Mouse (Mus musculus) myocyte (in vitro differentiated cells): ENCODE measurements around the gene Dnaaf3. TPM values are rescaled to one million over a fixed set of nuclear protein-coding genes. Genes with fewer than 3 reads are reported as not detected.

Experiments used
- H3K27me3 ChIP-seq: one replicate; pipeline ENCODE4 v1.6.1; 2011; ENCODE audit not compliant: control insufficient read depth, insufficient read depth, insufficient read length
- H3K36me3 ChIP-seq: one replicate; pipeline ENCODE4 v1.6.1; 2011; ENCODE audit not compliant: control insufficient read depth, insufficient read depth
- H3K4me2 ChIP-seq: one replicate; pipeline ENCODE4 v1.6.1; 2011; ENCODE audit warnings: low read depth, control low read depth
- H3K4me3 ChIP-seq: one replicate; pipeline ENCODE4 v1.5.1; 2011; ENCODE audit warnings: mild to moderate bottlenecking, control low read depth, moderate library complexity
- H3K79me2 ChIP-seq: one replicate; pipeline ENCODE4 v1.6.1; 2011; ENCODE audit not compliant: control insufficient read depth, insufficient read depth
- H3ac ChIP-seq: one replicate; pipeline ENCODE4 v1.6.1; 2011; ENCODE audit not compliant: control insufficient read depth, insufficient read length
- CEBPB ChIP-seq: IDR thresholded peaks from 2 replicates; pipeline ENCODE4 v1.6.1; 2011; ENCODE audit warnings: mild to moderate bottlenecking, moderate library complexity; ENCODE audit not compliant: poor library complexity, insufficient read depth, severe bottlenecking
- E2F4 ChIP-seq: IDR thresholded peaks from one replicate; pipeline ENCODE4 v1.6.1; 2011; ENCODE audit warnings: mild to moderate bottlenecking, control low read depth, moderate library complexity; ENCODE audit not compliant: insufficient read depth
- MAX ChIP-seq: IDR thresholded peaks from one replicate; pipeline ENCODE4 v1.6.1; 2011; ENCODE audit warnings: low read depth, mild to moderate bottlenecking, control low read depth
- MYOD1 ChIP-seq, 3 experiments: IDR thresholded peaks; one replicate each; pipeline ENCODE4 v1.6.1; 2011; ENCODE audit warnings: control low read depth in 2 of 3, low read depth in 2 of 3, mild to moderate bottlenecking in 2 of 3, moderate library complexity in 1 of 3; ENCODE audit not compliant: insufficient read length in 2 of 3, control insufficient read depth in 1 of 3
- MYOG ChIP-seq, 3 experiments: IDR thresholded peaks; one replicate each; pipeline ENCODE4 v1.6.1; 2011; ENCODE audit warnings: control low read depth in 2 of 3, low read depth in 2 of 3, mild to moderate bottlenecking in 2 of 3; ENCODE audit not compliant: insufficient read length in 2 of 3, control insufficient read depth in 1 of 3, insufficient read depth in 1 of 3
- POLR2A ChIP-seq: IDR thresholded peaks from one replicate; pipeline ENCODE4 v1.6.1; 2011; ENCODE audit warnings: low read depth, mild to moderate bottlenecking, control low read depth, moderate library complexity; ENCODE audit not compliant: insufficient read length
- POLR2AphosphoS2 ChIP-seq: IDR thresholded peaks from one replicate; pipeline ENCODE4 v1.6.1; 2011; ENCODE audit warnings: low read depth, control low read depth; ENCODE audit not compliant: insufficient read length
- REST ChIP-seq: IDR thresholded peaks from one replicate; pipeline ENCODE4 v1.6.1; 2011; ENCODE audit warnings: mild to moderate bottlenecking, control low read depth, moderate library complexity; ENCODE audit not compliant: insufficient read depth, insufficient read length
- SRF ChIP-seq: IDR thresholded peaks from one replicate; pipeline ENCODE4 v1.6.1; 2011; ENCODE audit warnings: low read depth; ENCODE audit not compliant: control insufficient read depth, insufficient read length
- TCF12 ChIP-seq: IDR thresholded peaks from one replicate; pipeline ENCODE4 v1.6.1; 2011; ENCODE audit warnings: mild to moderate bottlenecking, control low read depth; ENCODE audit not compliant: poor library complexity, insufficient read depth, severe bottlenecking
- TCF3 ChIP-seq: IDR thresholded peaks from one replicate; pipeline ENCODE4 v1.6.1; 2011; ENCODE audit warnings: low read depth, control low read depth; ENCODE audit not compliant: insufficient read length
- USF1 ChIP-seq: IDR thresholded peaks from one replicate; pipeline ENCODE4 v1.6.1; 2011; ENCODE audit warnings: low read depth, mild to moderate bottlenecking, control low read depth, moderate library complexity
- polyA plus RNA-seq: library from polyadenylated mRNA; unstranded; fragments of >200 nt; fragmentation: generic; extraction: Trizol; gene quantifications from one replicate; pipeline ENCODE4 v1.2.1, GENCODE M21; 2012; ENCODE audit warnings: missing spikeins

Gene Dnaaf3
- polyA plus RNA-seq, 1 experiment: 2.2 TPM

- peak; percentile 58 for TF ChIP-seq POLR2A
- peak; percentile 48 to 94 (median 66) for TF ChIP-seq MYOG (IDR thresholded peaks at IDR 0.05; ENCODE audit: control insufficient read depth in 1 of 3, insufficient read depth in 1 of 3, insufficient read length in 2 of 3, low read depth in 2 of 3)
- TF ChIP-seq TCF3: no peak
- peak in 2 of 3 experiments; percentile 93 to 96 for TF ChIP-seq MYOD1 (IDR thresholded peaks at IDR 0.05; ENCODE audit: control insufficient read depth in 1 of 3, insufficient read length in 2 of 3, low read depth in 2 of 3)
- peak; percentile 55 for TF ChIP-seq POLR2AphosphoS2
- TF ChIP-seq TCF12: peak; percentile 55
- TF ChIP-seq USF1: no peak
- no peak for TF ChIP-seq E2F4
- peak; percentile 46 for TF ChIP-seq SRF
- no peak for TF ChIP-seq CEBPB
- no peak for TF ChIP-seq MAX
- no peak for TF ChIP-seq REST
- no peaks in the 10 kb centered on the region for H3K79me2 ChIP-seq
- H3K27me3 ChIP-seq: no peaks in the 10 kb centered on the region
- no peak overlapping the region for H3ac ChIP-seq
- H3K4me2 ChIP-seq: peak overlapping the region; percentile 79
- peak overlapping the region; percentile 36 for H3K4me3 ChIP-seq
- H3K36me3 ChIP-seq: peaks cover 3% of the 10 kb centered on the region
Observed at GRCm38 (mm10) chr7:4513829-4514712, 18.2 kb downstream of the Dnaaf3 start.

GRCm38 (mm10) chr7:4513236-4513635 is 19.0 kb downstream of the Dnaaf3 start:
- H3K27me3 ChIP-seq: no peaks in the 10 kb centered on the region
- peak overlapping the region; percentile 36 for H3K4me3 ChIP-seq
- no peaks in the 10 kb centered on the region for H3K79me2 ChIP-seq
- H3ac ChIP-seq: no peak overlapping the region
- peaks cover 3% of the 10 kb centered on the region for H3K36me3 ChIP-seq
- TF ChIP-seq TCF3 (no peak), USF1 (no peak), MYOD1 (IDR thresholded peaks at IDR 0.05; ENCODE audit: control insufficient read depth in 1 of 3, insufficient read length in 2 of 3, low read depth in 2 of 3) (peak in 1 of 3 experiments; percentile 1), SRF (no peak), TCF12 (no peak), MYOG (IDR thresholded peaks at IDR 0.05; ENCODE audit: control insufficient read depth in 1 of 3, insufficient read depth in 1 of 3, insufficient read length in 2 of 3, low read depth in 2 of 3) (no peak)
- H3K4me2 ChIP-seq: peak overlapping the region; percentile 79

GRCm38 (mm10) chr7:4511489-4512224 is 20.6 kb downstream of the Dnaaf3 start:
- no peak for TF ChIP-seq REST
- TF ChIP-seq MYOG (IDR thresholded peaks at IDR 0.05; ENCODE audit: control insufficient read depth in 1 of 3, insufficient read depth in 1 of 3, insufficient read length in 2 of 3, low read depth in 2 of 3): no peak
- no peak for TF ChIP-seq TCF3
- Histone ChIP-seq H3ac (no peak overlapping the region), H3K79me2 (no peaks in the 10 kb centered on the region), H3K27me3 (no peaks in the 10 kb centered on the region), H3K4me2 (peak overlapping the region; percentile 79), H3K4me3 (peak overlapping the region; percentile 36), H3K36me3 (peaks cover 3% of the 10 kb centered on the region)

GRCm38 (mm10) chr7:4509863-4510608 is 22.2 kb downstream of the Dnaaf3 start:
- H3K4me2 ChIP-seq: peak overlapping the region; percentile 79
- no peaks in the 10 kb centered on the region for H3K27me3 ChIP-seq
- no peak overlapping the region for H3ac ChIP-seq
- H3K4me3 ChIP-seq: peak overlapping the region; percentile 36
- no peaks in the 10 kb centered on the region for H3K79me2 ChIP-seq
- peaks cover 3% of the 10 kb centered on the region for H3K36me3 ChIP-seq
- TF ChIP-seq TCF3 (no peak), USF1 (no peak), POLR2AphosphoS2 (peak; percentile 11), E2F4 (no peak), MAX (no peak), TCF12 (peak; percentile 5), MYOD1 (IDR thresholded peaks at IDR 0.05; ENCODE audit: control insufficient read depth in 1 of 3, insufficient read length in 2 of 3, low read depth in 2 of 3) (peak; percentile 19 to 50 (median 31)), SRF (no peak), MYOG (IDR thresholded peaks at IDR 0.05; ENCODE audit: control insufficient read depth in 1 of 3, insufficient read depth in 1 of 3, insufficient read length in 2 of 3, low read depth in 2 of 3) (peak in 2 of 3 experiments; percentile 40 to 81), POLR2A (no peak), CEBPB (no peak)
